Mouse (Mus musculus): ENCODE results near the gene Ano8. TPM values are rescaled to one million over a fixed set of nuclear protein-coding genes. Genes with fewer than 3 reads are reported as not detected.
"Not testable (repeated sequence)": the region's sequence is repeated elsewhere in the genome, so short reads cannot be mapped to it uniquely, and the experiment has no call there.

Gene Ano8
- polyA plus RNA-seq, 1 experiment from 2014 or later, result 2.3 TPM

DNA sequence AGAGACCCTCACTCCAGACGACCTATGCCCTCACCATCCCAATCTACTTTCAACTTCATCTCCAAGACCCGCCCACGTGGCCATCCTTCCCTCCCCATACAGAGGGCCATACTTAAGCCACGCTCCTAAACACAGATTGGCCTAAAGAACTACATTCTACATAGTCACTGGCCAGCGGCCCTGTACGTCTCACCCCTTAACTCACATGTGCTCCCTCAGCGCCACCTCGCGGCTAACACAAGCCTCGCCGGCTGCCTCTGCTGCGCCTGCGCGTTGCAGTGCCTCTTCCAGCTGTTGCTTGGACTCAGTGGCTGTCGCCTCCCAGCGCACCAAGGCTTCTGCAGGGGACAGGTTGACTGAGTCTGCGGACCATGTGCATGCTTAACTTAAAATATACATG is 35.9 kb upstream of the Ano8 start:
- H3K4me1 ChIP-seq (ENCODE audit: control insufficient read depth, insufficient read depth, low read depth, low read length), result peaks cover 5% of the 10 kb centered on the region
- 3% methylated on average over 17 of the region's 17 CpGs for WGBS
- H3K9me3 ChIP-seq (ENCODE audit: control insufficient read depth, low read length), result no peaks in the 10 kb centered on the region
- H3K27ac ChIP-seq (ENCODE audit: low read depth, low read length), result no peak overlapping the region
- peaks cover 21% of the 10 kb centered on the region for H3K27me3 ChIP-seq (replicated peaks; ENCODE audit: control insufficient read depth, insufficient read depth, low read length)
- H3K4me3 ChIP-seq (ENCODE audit: low read length), result no peak overlapping the region
- no peaks in the 10 kb centered on the region for H3K36me3 ChIP-seq (ENCODE audit: control insufficient read depth, insufficient read depth, low read length)
- peak; percentile 88 for ATAC-seq
- peak overlapping the region; percentile 41 for H3K4me2 ChIP-seq (ENCODE audit: low read length)
- no peak overlapping the region; the same call in 1 of the 2 replicates for H3K9ac ChIP-seq (ENCODE audit: low read depth, low read length)

DNA sequence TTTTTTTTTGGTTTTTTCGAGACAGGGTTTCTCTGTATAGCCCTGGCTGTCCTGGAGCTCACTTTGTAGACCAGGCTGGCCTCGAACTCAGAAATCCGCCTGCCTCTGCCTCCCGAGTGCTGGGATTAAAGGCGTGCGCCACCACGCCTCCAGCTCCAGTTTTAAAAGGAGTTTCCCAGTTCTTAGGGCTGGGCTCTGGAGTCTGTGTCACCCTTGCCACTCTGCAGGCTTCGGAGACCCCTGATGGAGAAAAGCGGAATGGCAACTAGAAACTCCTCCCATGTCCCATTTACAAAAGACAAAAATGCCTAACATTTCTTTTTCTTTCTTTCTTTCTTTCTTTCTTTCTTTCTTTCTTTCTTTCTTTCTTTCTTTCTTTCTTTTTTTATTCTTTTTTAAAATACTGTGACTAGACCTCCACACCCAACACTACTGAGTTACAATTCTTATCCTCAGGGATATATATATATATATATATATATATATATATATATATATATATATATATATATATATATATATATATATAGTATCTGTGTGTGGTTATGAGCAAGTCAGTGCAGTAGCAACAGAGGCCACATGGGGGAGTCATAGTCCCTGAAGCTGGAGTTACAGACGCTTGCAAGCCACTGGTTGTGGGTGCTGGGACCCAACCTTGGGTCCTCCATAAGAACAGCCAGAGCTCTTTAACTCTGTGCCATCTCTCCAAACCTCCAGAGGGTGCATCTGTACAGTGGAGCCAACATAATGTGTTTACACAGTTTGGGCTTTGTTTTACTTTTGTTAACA is 33.5 kb upstream of the Ano8 start:
- not testable (repeated sequence) for H3K4me2 ChIP-seq (ENCODE audit: low read length); H3K4me3 ChIP-seq (ENCODE audit: low read length); H3K27me3 ChIP-seq (replicated peaks; ENCODE audit: control insufficient read depth, insufficient read depth, low read length); ATAC-seq; H3K27ac ChIP-seq (ENCODE audit: low read depth, low read length); H3K9me3 ChIP-seq (ENCODE audit: control insufficient read depth, low read length); H3K4me1 ChIP-seq (ENCODE audit: control insufficient read depth, insufficient read depth, low read depth, low read length); H3K9ac ChIP-seq (ENCODE audit: low read depth, low read length); H3K36me3 ChIP-seq (ENCODE audit: control insufficient read depth, insufficient read depth, low read length)
- 38% methylated on average over 9 of the region's 10 CpGs for WGBS

DNA sequence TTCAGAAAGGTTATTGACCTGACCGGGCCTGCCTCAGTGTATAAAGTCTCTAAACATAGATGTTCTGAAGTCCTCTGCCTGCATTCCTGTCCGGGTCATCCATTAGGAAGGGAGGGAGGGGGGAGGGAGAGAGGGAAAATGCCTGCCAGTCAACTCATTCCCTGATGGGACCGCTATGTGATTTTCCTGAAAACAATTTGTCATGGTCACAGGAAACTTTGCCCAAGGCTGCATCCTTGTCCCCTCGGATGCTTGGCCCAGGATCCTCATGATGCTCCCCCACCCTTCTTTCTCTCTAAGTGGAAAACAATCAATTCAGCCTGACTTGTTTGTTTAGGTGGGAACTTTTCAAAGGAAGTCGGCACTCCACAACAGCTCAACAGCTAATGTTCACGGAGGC is 31.0 kb upstream of the Ano8 start:
- H3K36me3 ChIP-seq (ENCODE audit: control insufficient read depth, insufficient read depth, low read length), result no peaks in the 10 kb centered on the region
- no peak overlapping the region for H3K27ac ChIP-seq (ENCODE audit: low read depth, low read length)
- no peak overlapping the region for H3K4me2 ChIP-seq (ENCODE audit: low read length)
- ATAC-seq, result no peak
- peaks cover 5% of the 10 kb centered on the region for H3K4me1 ChIP-seq (ENCODE audit: control insufficient read depth, insufficient read depth, low read depth, low read length)
- no peaks in the 10 kb centered on the region for H3K9me3 ChIP-seq (ENCODE audit: control insufficient read depth, low read length)
- 9% methylated on average over 6 of the region's 6 CpGs for whole genome bisulfite sequencing
- no peak overlapping the region for H3K4me3 ChIP-seq (ENCODE audit: low read length)
- no peaks in the 10 kb centered on the region for H3K27me3 ChIP-seq (replicated peaks; ENCODE audit: control insufficient read depth, insufficient read depth, low read length)
- no peak overlapping the region for H3K9ac ChIP-seq (ENCODE audit: low read depth, low read length)

DNA sequence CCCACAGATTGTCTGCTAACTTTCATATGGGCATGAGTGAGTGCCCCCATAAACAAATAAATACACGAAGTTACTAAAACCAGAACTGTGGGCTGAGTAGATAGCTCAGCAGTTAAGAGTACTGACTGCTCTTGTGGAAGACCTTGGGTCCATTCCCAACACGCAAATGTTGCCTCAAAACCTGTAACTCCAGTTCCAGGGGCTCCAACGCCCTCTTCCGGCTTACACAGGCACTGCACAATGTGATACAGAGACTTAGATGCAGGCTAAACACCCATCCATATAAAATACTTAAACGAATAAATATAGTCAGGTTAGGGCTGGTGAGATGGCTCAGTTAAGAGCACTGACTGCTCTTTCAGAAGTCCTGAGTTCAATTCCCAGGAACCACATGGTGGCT is 29.3 kb upstream of the Ano8 start:
- no peaks in the 10 kb centered on the region for H3K4me1 ChIP-seq (ENCODE audit: control insufficient read depth, insufficient read depth, low read depth, low read length)
- H3K9me3 ChIP-seq (ENCODE audit: control insufficient read depth, low read length), result no peaks in the 10 kb centered on the region
- H3K9ac ChIP-seq (ENCODE audit: low read depth, low read length), result no peak overlapping the region
- H3K36me3 ChIP-seq (ENCODE audit: control insufficient read depth, insufficient read depth, low read length), result no peaks in the 10 kb centered on the region
- H3K27me3 ChIP-seq (replicated peaks; ENCODE audit: control insufficient read depth, insufficient read depth, low read length), result no peaks in the 10 kb centered on the region; the same call in 1 of the 2 replicates
- H3K27ac ChIP-seq (ENCODE audit: low read depth, low read length), result no peak overlapping the region
- H3K4me2 ChIP-seq (ENCODE audit: low read length), result no peak overlapping the region
- no peak overlapping the region for H3K4me3 ChIP-seq (ENCODE audit: low read length)
- WGBS, result 66% methylated on average over 5 of the region's 5 CpGs
- ATAC-seq, result no peak

DNA sequence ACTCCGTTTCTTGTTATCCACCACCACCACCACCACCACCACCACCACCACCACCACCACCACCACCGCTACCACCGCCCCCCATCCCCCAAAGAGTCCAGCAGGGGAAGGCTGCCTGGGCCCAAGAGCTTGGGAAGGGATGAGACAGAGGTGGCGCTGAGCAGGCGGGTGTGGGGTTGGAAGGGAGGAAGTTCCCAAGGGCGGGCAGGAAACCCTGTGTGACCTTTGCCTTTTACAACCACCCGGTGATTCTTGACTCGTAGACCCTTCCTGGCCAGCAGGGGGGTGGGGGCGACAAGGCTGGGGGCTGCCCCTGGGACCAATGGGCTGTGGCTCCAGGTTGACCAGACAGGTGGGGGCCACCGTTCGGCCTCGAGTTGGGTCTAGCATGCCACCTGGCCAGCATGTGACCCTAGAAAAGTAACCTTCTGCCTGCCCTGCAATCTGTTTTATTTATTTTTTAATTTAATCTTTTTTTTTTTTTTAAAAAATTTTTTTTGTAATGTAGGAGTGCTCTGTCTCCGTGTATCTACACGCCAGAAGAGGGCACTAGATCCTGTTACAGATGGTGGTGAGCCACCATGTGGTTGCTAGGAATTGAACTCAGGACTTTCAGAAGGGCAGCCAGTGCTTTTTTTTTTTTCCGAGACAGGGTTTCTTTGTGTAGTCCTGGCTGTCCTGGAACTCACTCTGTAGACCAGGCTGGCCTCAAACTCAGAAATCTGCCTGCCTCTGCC is 27.4 kb upstream of the Ano8 start:
- no peak overlapping the region for H3K27ac ChIP-seq (ENCODE audit: low read depth, low read length)
- H3K9ac ChIP-seq (ENCODE audit: low read depth, low read length), result no peak overlapping the region
- no peak overlapping the region for H3K4me2 ChIP-seq (ENCODE audit: low read length)
- no peaks in the 10 kb centered on the region for H3K4me1 ChIP-seq (ENCODE audit: control insufficient read depth, insufficient read depth, low read depth, low read length)
- ATAC-seq, result no peak
- H3K9me3 ChIP-seq (ENCODE audit: control insufficient read depth, low read length), result no peaks in the 10 kb centered on the region
- WGBS, result 75% methylated on average over 14 of the region's 15 CpGs
- no peak overlapping the region for H3K4me3 ChIP-seq (ENCODE audit: low read length)
- H3K27me3 ChIP-seq (replicated peaks; ENCODE audit: control insufficient read depth, insufficient read depth, low read length), result peaks cover 12% of the 10 kb centered on the region
- no peaks in the 10 kb centered on the region for H3K36me3 ChIP-seq (ENCODE audit: control insufficient read depth, insufficient read depth, low read length)

DNA sequence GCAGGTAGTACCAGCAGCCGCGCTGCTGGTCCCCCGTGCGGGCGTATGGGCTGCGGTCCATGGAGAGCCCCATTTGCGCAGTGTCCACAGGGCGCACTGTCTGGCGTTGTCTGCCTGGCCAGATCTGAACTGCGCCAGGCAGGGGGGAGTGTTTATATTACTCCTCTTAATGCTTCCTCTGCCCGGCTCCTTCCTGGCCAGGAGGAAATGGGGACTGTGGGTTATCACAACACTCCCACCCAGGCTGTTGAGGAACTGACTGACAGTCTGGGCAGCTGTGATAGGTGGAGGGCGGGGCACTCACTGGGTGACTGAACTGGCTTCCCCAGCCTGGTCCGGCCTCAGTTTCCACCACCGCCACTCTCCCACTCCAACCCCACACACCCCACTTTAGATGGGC is 25.9 kb upstream of the Ano8 start, which contains the start of gene Plvap:
Plvap (minus strand) TSS at position 109 of the 400 bp plus-strand sequence.
- WGBS, result 75% methylated on average over 14 of the region's 14 CpGs
- peaks cover 2% of the 10 kb centered on the region; the same call in 1 of the 2 replicates for H3K4me1 ChIP-seq (ENCODE audit: control insufficient read depth, insufficient read depth, low read depth, low read length)
- H3K4me2 ChIP-seq (ENCODE audit: low read length), result no peak within 1 kb of the TSS
- no peak within 1 kb of the TSS for H3K4me3 ChIP-seq (ENCODE audit: low read length)
- no peak within 1 kb of the TSS for H3K9ac ChIP-seq (ENCODE audit: low read depth, low read length)
- no peak for ATAC-seq
- H3K27me3 ChIP-seq (replicated peaks; ENCODE audit: control insufficient read depth, insufficient read depth, low read length), result peaks cover 20% of the 10 kb centered on the region
- H3K27ac ChIP-seq (ENCODE audit: low read depth, low read length), result no peak within 1 kb of the TSS
- H3K36me3 ChIP-seq (ENCODE audit: control insufficient read depth, insufficient read depth, low read length), result no peaks in the 10 kb centered on the region
- no peaks in the 10 kb centered on the region for H3K9me3 ChIP-seq (ENCODE audit: control insufficient read depth, low read length)

DNA sequence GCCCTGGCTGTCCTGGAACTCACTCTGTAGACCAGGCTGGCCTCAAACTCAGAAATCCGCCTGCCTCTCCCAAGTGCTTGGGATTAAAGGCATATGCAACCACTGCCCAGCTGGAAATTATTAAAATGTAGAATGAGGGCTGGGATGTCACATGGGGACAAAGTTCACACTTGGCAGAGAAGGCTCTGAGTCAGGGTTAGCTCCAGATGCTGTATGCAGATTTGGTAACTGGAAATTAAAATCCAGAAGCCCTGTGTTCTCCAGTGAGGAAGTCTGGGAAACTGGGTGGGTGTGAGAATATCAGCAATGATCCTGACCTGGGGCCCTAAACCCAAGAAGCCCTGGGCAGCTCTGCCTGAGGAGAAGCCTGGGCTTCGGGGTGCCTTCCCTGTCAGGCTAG is 23.6 kb upstream of the Ano8 start:
- Histone ChIP-seq H3K27ac (ENCODE audit: low read depth, low read length) (no peak overlapping the region), H3K9me3 (ENCODE audit: control insufficient read depth, low read length) (no peaks in the 10 kb centered on the region), H3K4me3 (ENCODE audit: low read length) (no peak overlapping the region), H3K36me3 (ENCODE audit: control insufficient read depth, insufficient read depth, low read length) (no peaks in the 10 kb centered on the region), H3K4me2 (ENCODE audit: low read length) (no peak overlapping the region), H3K27me3 (replicated peaks; ENCODE audit: control insufficient read depth, insufficient read depth, low read length) (peaks cover 28% of the 10 kb centered on the region), H3K9ac (ENCODE audit: low read depth, low read length) (no peak overlapping the region), H3K4me1 (ENCODE audit: control insufficient read depth, insufficient read depth, low read depth, low read length) (peaks cover 2% of the 10 kb centered on the region; the same call in 1 of the 2 replicates)
- ATAC-seq, result no peak
- 77% methylated on average over 2 of the region's 2 CpGs for WGBS

DNA sequence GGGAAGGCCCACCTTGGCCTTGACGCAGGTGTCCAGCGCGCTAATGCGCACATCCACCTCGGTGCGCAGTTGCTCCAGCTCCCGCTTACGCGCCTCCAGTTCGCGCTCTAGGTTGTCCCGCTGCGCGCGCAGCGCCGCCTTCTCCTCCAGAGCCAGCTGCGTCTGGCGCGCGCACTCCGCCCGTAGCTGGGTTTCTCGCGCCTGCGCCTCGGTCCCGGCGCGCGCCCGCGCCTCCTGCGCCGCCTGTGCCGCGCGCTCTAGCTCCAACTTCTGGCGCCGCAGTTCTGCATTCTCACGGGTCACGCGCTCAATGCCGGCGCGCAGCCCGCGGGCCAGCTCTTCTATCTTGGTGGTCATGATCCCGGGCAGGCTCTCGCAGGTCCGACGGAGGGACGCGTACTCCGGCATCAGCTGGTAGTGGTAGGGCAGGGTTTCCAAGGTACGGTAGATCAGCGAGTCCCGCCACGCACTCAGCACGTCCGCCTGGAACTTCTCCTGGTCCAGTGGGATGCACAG is 21.9 kb upstream of the Ano8 start:
- peak overlapping the region; percentile 65 for H3K9ac ChIP-seq (ENCODE audit: low read depth, low read length)
- H3K4me1 ChIP-seq (ENCODE audit: control insufficient read depth, insufficient read depth, low read depth, low read length), result peaks cover 2% of the 10 kb centered on the region; the same call in 1 of the 2 replicates
- no peaks in the 10 kb centered on the region for H3K9me3 ChIP-seq (ENCODE audit: control insufficient read depth, low read length)
- peaks cover 28% of the 10 kb centered on the region for H3K27me3 ChIP-seq (replicated peaks; ENCODE audit: control insufficient read depth, insufficient read depth, low read length)
- peak overlapping the region; percentile 47 for H3K4me3 ChIP-seq (ENCODE audit: low read length)
- peak; percentile 90 for ATAC-seq
- peak overlapping the region; percentile 70 for H3K4me2 ChIP-seq (ENCODE audit: low read length)
- under 1% methylated on average over 56 of the region's 61 CpGs for WGBS
- H3K36me3 ChIP-seq (ENCODE audit: control insufficient read depth, insufficient read depth, low read length), result no peaks in the 10 kb centered on the region
- H3K27ac ChIP-seq (ENCODE audit: low read depth, low read length), result no peak overlapping the region

DNA sequence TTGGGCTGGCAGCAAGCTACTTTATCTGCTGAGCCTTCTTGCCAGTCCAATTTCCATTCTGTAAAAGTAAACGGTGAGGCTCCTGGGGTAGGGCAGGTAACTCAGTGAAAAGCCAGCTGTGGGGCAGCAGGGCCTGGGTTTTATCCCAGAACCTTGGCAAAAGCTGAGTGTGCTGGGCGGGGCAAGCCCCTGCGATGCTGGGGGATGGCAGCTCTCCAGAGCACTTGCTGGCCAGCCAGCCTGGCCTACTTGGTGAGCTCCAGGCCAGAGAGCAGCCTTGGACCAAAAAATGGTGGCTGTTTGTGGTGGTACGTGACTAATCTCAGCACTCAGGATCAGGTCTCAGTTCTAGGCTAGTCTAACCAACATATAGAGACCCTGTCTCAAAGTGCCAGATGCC is 20.2 kb upstream of the Ano8 start:
- no peak overlapping the region for H3K9ac ChIP-seq (ENCODE audit: low read depth, low read length)
- no peak overlapping the region for H3K27ac ChIP-seq (ENCODE audit: low read depth, low read length)
- peaks cover 28% of the 10 kb centered on the region for H3K27me3 ChIP-seq (replicated peaks; ENCODE audit: control insufficient read depth, insufficient read depth, low read length)
- no peak overlapping the region for H3K4me2 ChIP-seq (ENCODE audit: low read length)
- no peak overlapping the region for H3K4me3 ChIP-seq (ENCODE audit: low read length)
- H3K36me3 ChIP-seq (ENCODE audit: control insufficient read depth, insufficient read depth, low read length), result no peaks in the 10 kb centered on the region
- 78% methylated on average over 4 of the region's 4 CpGs for WGBS
- H3K9me3 ChIP-seq (ENCODE audit: control insufficient read depth, low read length), result no peaks in the 10 kb centered on the region
- peaks cover 2% of the 10 kb centered on the region; the same call in 1 of the 2 replicates for H3K4me1 ChIP-seq (ENCODE audit: control insufficient read depth, insufficient read depth, low read depth, low read length)
- ATAC-seq, result no peak

Data from hindbrain, embryonic 16.5 days (tissue).